Mouse (Mus musculus) left cerebral cortex, postnatal 25 days (tissue): ENCODE results near the gene Tmod1. TPM values are rescaled to one million over a fixed set of nuclear protein-coding genes. Genes with fewer than 3 reads are reported as not detected.
A peak's percentile ranks its signal among the peaks of the same experiment; 100 is the strongest.

ENCODE experiments used
- DNase-seq, 2 experiments: peaks; one replicate each; pipeline ENCODE4 v3.0.0; 2022; ENCODE audit warnings: low spot score in 2 of 2, mixed read lengths in 1 of 2
- intact Hi-C: fragments of 180-260 bp; cut with DNase I; formaldehyde crosslinking; loops from one replicate; pipeline ENCODE4 v1.15.1; 2025
- total RNA-seq, 2 experiments: library from RNA; stranded (reverse); gene quantifications; 2 replicates each; pipeline ENCODE4 v1.2.3; 2021

Gene Tmod1
- total RNA-seq, 2 experiments from 2014 or later = 39.6 to 48.7 TPM

- intact Hi-C loops = no loop called here
- DNase-seq = no peak
Observed at GRCm38 (mm10) chr4:46119514-46120094, 80.9 kb downstream of the Tmod1 start.

DNA sequence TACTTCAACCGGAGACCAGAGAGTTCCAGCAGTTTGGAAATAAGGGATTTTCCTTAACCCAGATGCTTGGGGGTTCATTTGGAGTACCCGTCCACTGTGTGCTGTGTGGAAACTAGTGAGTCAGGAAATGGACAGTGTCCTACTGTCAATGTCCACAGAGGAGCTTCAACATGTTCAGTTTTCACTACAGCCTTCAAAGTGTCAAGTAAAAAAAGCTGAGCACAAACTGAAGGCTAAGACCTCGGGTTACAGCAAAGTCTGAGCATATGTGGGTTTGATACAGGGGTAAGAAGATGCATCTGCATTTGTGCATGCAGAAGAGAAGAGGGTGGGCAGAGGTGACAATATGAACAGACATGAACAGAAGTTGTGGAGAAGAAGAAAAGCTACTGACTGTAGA, 82.0 kb downstream of the Tmod1 start:
- intact Hi-C loops = no loop called here
- DNase-seq = no peak

DNA sequence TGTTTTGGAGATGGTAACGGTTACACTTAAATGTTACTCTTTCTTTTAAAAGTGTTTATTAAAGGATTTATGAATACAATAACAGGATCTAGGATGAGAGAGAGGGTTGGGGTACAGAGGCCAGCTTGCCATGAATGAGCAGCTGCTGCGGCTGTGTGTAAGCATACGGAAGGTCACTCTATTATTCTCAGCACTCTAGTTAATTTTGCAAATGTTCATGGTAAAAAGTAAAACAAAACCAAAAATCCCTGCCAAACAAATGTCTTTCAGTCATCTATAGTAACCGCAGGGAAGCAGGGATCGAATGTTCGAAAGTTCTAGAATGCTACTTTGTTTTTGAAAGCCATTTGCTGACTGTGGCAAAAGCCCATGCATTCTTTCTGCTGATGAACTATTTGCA, 84.6 kb downstream of the Tmod1 start:
- DNase-seq = no peak
- intact Hi-C loops = no loop called here

- intact Hi-C loops = loop anchor here (1.0 to 5.0 kb wide), 3 partner anchors 89 to 185 kb away; partner anchors contain the start of gene Tmod1
- DNase-seq = peak; percentile 78 to 86
Observed at GRCm38 (mm10) chr4:46126541-46126940, 87.8 kb downstream of the Tmod1 start.

- intact Hi-C loops = loop anchor here (5.0 to 10.0 kb wide), 4 partner anchors 92 to 1115 kb away; partner anchors contain the start of genes Polr1e, Slc25a51, Tmod1 and Zbtb5
Observed at GRCm38 (mm10) chr4:46129311-46130004, 90.7 kb downstream of the Tmod1 start.

DNA sequence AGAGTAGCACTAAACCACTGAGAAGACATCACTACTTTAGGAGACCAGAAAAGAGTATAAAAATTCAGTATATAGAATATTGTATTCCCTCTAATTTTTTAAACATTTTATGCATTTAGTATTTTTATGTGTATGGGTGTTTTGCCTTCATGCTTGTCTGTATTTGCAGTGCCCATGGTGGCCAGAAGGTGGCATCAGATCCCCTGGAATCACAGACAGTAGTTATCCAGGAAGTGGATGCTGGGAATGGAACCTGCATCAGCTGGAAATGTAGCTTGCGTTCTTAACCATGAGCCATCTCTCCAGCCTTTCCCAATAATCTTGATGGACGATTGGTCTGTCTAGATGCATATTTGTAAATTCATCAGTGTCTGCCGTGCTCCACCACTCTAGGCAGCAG, 91.5 kb downstream of the Tmod1 start:
- intact Hi-C loops = loop anchor here (10.0 kb wide), 2 partner anchors 725 to 1115 kb away; partner anchors contain the start of genes Polr1e, Slc25a51 and Zbtb5
- DNase-seq = peak in 1 of 2 experiments; percentile 46

More at GRCm38 (mm10) chr4:46129311-46130004, 90.7 kb downstream of the Tmod1 start:
- no peak for DNase-seq

- peak in 1 of 2 experiments; percentile 43 for DNase-seq
- intact Hi-C loops = loop anchor here (10.0 kb wide), 2 partner anchors 727 to 1117 kb away; partner anchors contain the start of genes Polr1e, Slc25a51 and Zbtb5
Observed at GRCm38 (mm10) chr4:46131791-46132190, 93.1 kb downstream of the Tmod1 start.

DNA sequence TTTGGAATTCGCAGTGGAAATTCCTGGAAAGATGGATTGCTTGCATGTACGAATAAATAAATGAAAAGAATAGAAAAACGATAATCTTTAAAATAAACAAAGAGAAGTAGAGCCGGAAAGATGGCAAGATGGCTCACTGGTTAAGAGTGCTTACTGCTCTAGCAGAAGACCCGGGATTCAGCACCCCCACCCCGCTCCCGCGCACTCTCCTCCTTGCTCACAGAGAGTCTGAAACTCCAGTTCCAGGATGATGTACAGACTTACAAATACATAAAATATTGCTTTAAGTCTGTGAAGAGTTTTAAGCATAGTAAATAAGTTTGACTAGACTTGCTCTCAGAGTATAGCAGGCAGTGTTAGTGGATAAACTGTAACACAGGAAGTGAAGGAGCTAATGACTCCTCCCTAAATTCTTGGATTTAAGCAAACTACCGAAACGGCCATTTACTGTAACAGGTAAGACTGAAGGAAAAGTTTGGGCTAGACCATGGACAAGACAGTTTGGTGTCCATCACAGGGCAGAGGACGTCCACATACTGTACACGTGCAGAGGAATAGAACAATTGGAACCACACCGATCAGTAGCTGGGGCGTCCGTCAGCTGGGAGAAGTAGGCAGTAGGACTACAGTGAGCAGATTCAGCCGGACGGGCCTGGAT, 99.0 kb downstream of the Tmod1 start:
- DNase-seq = no peak
- intact Hi-C loops = loop anchor here (10.0 kb wide), 2 partner anchors 733 to 1123 kb away; partner anchors contain the start of genes Polr1e, Slc25a51 and Zbtb5

- intact Hi-C loops = loop anchor here (10.0 kb wide), 2 partner anchors 734 to 1124 kb away; partner anchors contain the start of genes Polr1e, Slc25a51 and Zbtb5
Observed at GRCm38 (mm10) chr4:46138287-46139222, 99.8 kb downstream of the Tmod1 start, which contains the start of the genes Ncbp1 and Tstd2. TSS of gene Ncbp1 (plus strand) at chr4:46138613. TSS of gene Tstd2 (minus strand) at chr4:46138694.

GRCm38 (mm10) chr4:46144323-46144722, 105.6 kb downstream of the Tmod1 start:
- intact Hi-C loops = no loop called here
- no peak for DNase-seq

More at GRCm38 (mm10) chr4:46138287-46139222, 99.8 kb downstream of the Tmod1 start, which contains the start of the genes Ncbp1 and Tstd2:
- peak; percentile 92 to 93 for DNase-seq

GRCm38 (mm10) chr4:46146881-46147280, 108.1 kb downstream of the Tmod1 start:
- DNase-seq = peak; percentile 13 to 62
- intact Hi-C loops = no loop called here

DNA sequence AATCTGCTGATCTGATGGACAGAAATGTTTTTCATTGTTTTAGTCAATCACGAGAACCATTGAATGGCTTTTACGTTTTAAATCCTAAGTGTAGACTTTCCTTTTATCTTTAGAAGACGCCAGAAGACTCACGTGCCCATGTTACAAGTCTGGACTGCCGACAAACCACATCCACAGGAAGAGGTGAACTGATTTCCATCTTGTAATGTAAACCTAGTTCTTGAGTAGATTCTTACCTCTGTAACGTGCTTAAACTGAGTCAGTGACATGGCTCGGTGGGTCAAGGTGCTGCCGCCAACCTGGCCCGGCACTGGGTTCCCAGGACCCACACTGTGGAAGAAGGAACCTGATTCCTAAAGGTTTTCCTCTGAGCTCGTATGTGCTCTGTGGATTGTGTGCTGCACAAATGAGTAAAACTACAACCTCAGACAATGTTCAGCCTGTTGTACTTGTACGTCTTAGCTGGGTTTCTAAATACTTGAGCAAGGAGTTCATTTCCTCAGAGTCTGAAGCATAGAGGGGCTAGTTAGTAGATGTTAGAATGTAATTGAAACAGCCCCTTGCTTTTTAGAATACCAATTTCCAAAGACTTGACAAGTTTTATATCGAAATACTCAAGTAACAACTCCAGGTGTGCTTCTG, 113.3 kb downstream of the Tmod1 start:
- intact Hi-C loops = no loop called here
- DNase-seq = no peak

DNA sequence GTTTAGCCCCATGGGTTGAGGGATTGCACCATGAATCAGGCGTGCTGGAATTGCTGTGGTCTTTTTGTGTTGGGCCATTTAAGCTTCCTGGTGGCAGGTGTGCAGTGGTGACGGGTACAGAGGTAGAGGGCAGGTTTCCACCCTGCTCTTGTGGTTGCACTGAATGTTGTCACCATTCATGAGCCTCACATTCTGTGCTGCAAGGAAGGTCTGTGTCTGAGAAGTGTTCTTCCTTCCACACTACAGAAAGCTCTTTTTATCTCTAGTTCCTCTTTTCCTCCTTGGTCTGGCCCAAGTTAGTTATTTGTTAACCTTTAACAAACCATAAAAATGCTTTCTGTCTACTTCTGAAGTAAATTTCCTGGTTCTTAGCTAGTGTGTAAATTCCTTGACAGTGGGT, 125.3 kb downstream of the Tmod1 start:
- intact Hi-C loops = no loop called here
- DNase-seq = no peak

Other genes starting within 250 kb of the Tmod1 start
- 1 to 10 TPM; 5.7 to 6.4 TPM for gene Aldh1b1, start 239.9 kb upstream of the Tmod1 start, total RNA-seq
- under 1 TPM; 0.41 to 0.62 TPM for gene Igfbpl1, start 212.0 kb upstream of the Tmod1 start, total RNA-seq
- not detected for gene Stra6l, start 190.3 kb upstream of the Tmod1 start, total RNA-seq
- gene Ccdc180, start 148.6 kb upstream of the Tmod1 start, total RNA-seq = not detected
- 10 to 100 TPM; 27.0 to 28.1 TPM for gene Tdrd7, start 73.6 kb upstream of the Tmod1 start, total RNA-seq
- 10 to 100 TPM; 51.3 to 54.9 TPM for gene Ncbp1, start 99.7 kb downstream of the Tmod1 start, total RNA-seq
- gene Tstd2, start 99.8 kb downstream of the Tmod1 start, total RNA-seq = 10 to 100 TPM; 14.2 to 17.7 TPM
- 10 to 100 TPM; 10.7 to 11.9 TPM for gene Xpa, start 157.4 kb downstream of the Tmod1 start, total RNA-seq